Comparison of ENCODE assay signal across 29 mouse cellular contexts in genomic region chr1:75548871-75549270, GRCm38 (mm10). TPM values are rescaled to one million over a fixed set of nuclear protein-coding genes. Genes with fewer than 3 reads are reported as not detected.
DNase-seq lines count a peak whose midpoint lies in the region; ATAC-seq and TF ChIP-seq lines count a peak whose summit lies in the region.
"Had no signal": no experiment of that assay in that cellular context is flagged by ENCODE, and none has a peak within 500 bp of the region (broad histone marks: within the 10 kb centered on the region; RNA-seq: fewer than 3 reads in every experiment).

No protein-coding gene starts in this region.

- TF ChIP-seq POLR2A in heart, adult 2 months (IDR thresholded peaks at IDR 0.05; ENCODE audit: insufficient read depth, low read depth, low read length): no peak

- no peaks in the 10 kb centered on the region for H3K36me3 ChIP-seq in heart, adult 2 months (ENCODE audit: control insufficient read depth, insufficient read depth, low read length)
- H3K36me3 ChIP-seq in heart, embryonic 11.5 days (ENCODE audit: control insufficient read depth, insufficient read depth, low read length): peaks cover 7% of the 10 kb centered on the region
- peaks cover 32% of the 10 kb centered on the region for H3K36me3 ChIP-seq in heart, postnatal 0 days (replicated peaks; ENCODE audit: control insufficient read depth, insufficient read depth, low read length)
- H3K36me3 ChIP-seq: liver, embryonic 12.5 days had no signal

- TF ChIP-seq CTCF in heart, adult 2 months (IDR thresholded peaks at IDR 0.05): no peak
- TF ChIP-seq CTCF in heart, postnatal 0 days (IDR thresholded peaks at IDR 0.05; ENCODE audit: low read depth): no peak

- no peaks in the 10 kb centered on the region for H3K9me3 ChIP-seq in heart, embryonic 11.5 days (replicated peaks; ENCODE audit: control insufficient read depth, low read length)
- H3K9me3 ChIP-seq in heart, postnatal 0 days (replicated peaks; ENCODE audit: control insufficient read depth, low read length): no peaks in the 10 kb centered on the region
- H3K9me3 ChIP-seq: embryonic facial prominence, embryonic 12.5 days; forebrain, embryonic 12.5 days; hindbrain, embryonic 10.5 days; limb, embryonic 12.5 days; liver, embryonic 12.5 days; midbrain, embryonic 12.5 days; neural tube, embryonic 15.5 days had no signal

- H3K79me2 ChIP-seq in heart, adult 2 months (replicated peaks; ENCODE audit: control insufficient read depth, insufficient read depth, low read length): no peaks in the 10 kb centered on the region

- WGBS in heart, adult 2 months: 69% methylated on average over 17 of the region's 17 CpGs
- 82% methylated on average over 17 of the region's 17 CpGs for WGBS in heart, embryonic 11.5 days (ENCODE audit: insufficient replicate concordance)
- 77% methylated on average over 17 of the region's 17 CpGs for WGBS in heart, postnatal 0 days

- H3K4me3 ChIP-seq in heart, adult 2 months: no peak overlapping the region
- no peak overlapping the region for H3K4me3 ChIP-seq in heart, embryonic 11.5 days (ENCODE audit: low read depth, low read length)
- no peak overlapping the region for H3K4me3 ChIP-seq in heart, postnatal 0 days (ENCODE audit: low read depth, low read length)
- H3K4me3 ChIP-seq: embryonic facial prominence, embryonic 12.5 days; erythroblast, embryonic 14.5 days; forebrain, embryonic 12.5 days; gastrocnemius, adult 2 months; hindbrain, embryonic 10.5 days; layer of hippocampus, adult 2 months; limb, embryonic 12.5 days; liver, embryonic 12.5 days; midbrain, embryonic 12.5 days; neural tube, embryonic 15.5 days had no signal

- H3K4me2 ChIP-seq in heart, embryonic 11.5 days: no peak overlapping the region
- H3K4me2 ChIP-seq in heart, postnatal 0 days (ENCODE audit: low read depth, low read length): no peak overlapping the region
- H3K4me2 ChIP-seq: embryonic facial prominence, embryonic 12.5 days; forebrain, embryonic 12.5 days; limb, embryonic 12.5 days; liver, embryonic 12.5 days; midbrain, embryonic 12.5 days; neural tube, embryonic 15.5 days had no signal

- no peak overlapping the region for H3K9ac ChIP-seq in heart, adult 2 months (ENCODE audit: low read depth, low read length)
- H3K9ac ChIP-seq in heart, embryonic 11.5 days (ENCODE audit: low read depth, low read length): no peak overlapping the region
- H3K9ac ChIP-seq in heart, postnatal 0 days (replicated peaks; ENCODE audit: low read depth, low read length): no peak overlapping the region
- H3K9ac ChIP-seq: embryonic facial prominence, embryonic 12.5 days; forebrain, embryonic 12.5 days; limb, embryonic 12.5 days; liver, embryonic 12.5 days; midbrain, embryonic 12.5 days; neural tube, embryonic 15.5 days had no signal

- peak; percentile 70 for DNase-seq in adrenal gland, adult 2 months
- no peak for DNase-seq in adrenal gland, postnatal 10 days
- DNase-seq in heart, adult 2 months: no peak
- no peak for DNase-seq in heart, postnatal 0 days (ENCODE audit: low spot score)
- no peak for DNase-seq in heart, postnatal 14 days
- peak; percentile 13 for DNase-seq in ZHBTc4 (ENCODE audit: low read depth, low spot score)
- DNase-seq: cerebellum, adult 11 months; cerebellum, postnatal 10 days; kidney, postnatal 25 days; lung, adult 2 months; lung, postnatal 14 days; right cerebral cortex, adult 18-20 months; right cerebral cortex, postnatal 4 days; thymus, adult 18-20 months; thymus, postnatal 36 days had no signal

- H3K4me1 ChIP-seq in heart, adult 2 months (ENCODE audit: control insufficient read depth, insufficient read depth, low read length): peaks cover 4% of the 10 kb centered on the region
- peaks cover 15% of the 10 kb centered on the region for H3K4me1 ChIP-seq in heart, embryonic 11.5 days (ENCODE audit: control insufficient read depth, insufficient read depth, low read length)
- H3K4me1 ChIP-seq in heart, postnatal 0 days (ENCODE audit: control insufficient read depth, insufficient read depth): peaks cover 18% of the 10 kb centered on the region

- H3K27me3 ChIP-seq in heart, adult 2 months (ENCODE audit: control insufficient read depth, insufficient read depth, low read length): 0 out of 2 replicates have a peak, but pooled peaks cover 2% of the 10 kb centered on the region
- no peaks in the 10 kb centered on the region for H3K27me3 ChIP-seq in heart, embryonic 11.5 days (ENCODE audit: control insufficient read depth, insufficient read depth, low read length)
- H3K27me3 ChIP-seq in heart, postnatal 0 days (ENCODE audit: control insufficient read depth, insufficient read depth, low read length): no peaks in the 10 kb centered on the region
- H3K27me3 ChIP-seq: embryonic facial prominence, embryonic 12.5 days; forebrain, embryonic 12.5 days; limb, embryonic 12.5 days; midbrain, embryonic 12.5 days; neural tube, embryonic 15.5 days had no signal

- peak overlapping the region; percentile 75 for H3K27ac ChIP-seq in heart, adult 2 months
- H3K27ac ChIP-seq in heart, embryonic 11.5 days (ENCODE audit: low read depth, low read length): no peak overlapping the region
- peak overlapping the region; percentile 92 for H3K27ac ChIP-seq in heart, postnatal 0 days (ENCODE audit: low read depth)
- H3K27ac ChIP-seq: embryonic facial prominence, embryonic 12.5 days; forebrain, embryonic 12.5 days; gastrocnemius, adult 2 months; hindbrain, embryonic 10.5 days; layer of hippocampus, adult 2 months; limb, embryonic 12.5 days; liver, embryonic 12.5 days; midbrain, embryonic 12.5 days; neural tube, embryonic 15.5 days had no signal

- intact Hi-C loops in heart, adult 2 months (cut with DNase I): loop anchor here (2.0 to 5.0 kb wide), 2 partner anchors 42 to 48 kb away; partner anchors contain the start of genes Inha and Obsl1
- intact Hi-C loops in heart, postnatal 14 days (cut with DNase I): no loop called here

- ATAC-seq in heart, embryonic 11.5 days (replicated peaks; ENCODE audit: insufficient number of reproducible peaks, low FRiP score, low TSS enrichment): no peak
- no peak for ATAC-seq in heart, postnatal 0 days (ENCODE audit: insufficient read depth, low read depth)
- ATAC-seq: hindbrain, embryonic 16.5 days; intestine, postnatal 0 days; liver, embryonic 12.5 days had no signal

- no peak for TF ChIP-seq EP300 in heart, adult 2 months (IDR thresholded peaks at IDR 0.05; ENCODE audit: insufficient read depth, low read depth, low read length)
- no peak for TF ChIP-seq EP300 in heart, postnatal 0 days (IDR thresholded peaks at IDR 0.05; ENCODE audit: low read depth)

RNA-seq across cellular contexts. Expression of gene Slc4a3, which starts 2.8 kb away (rescaled TPM):
- total RNA-seq in adrenal gland, adult 2 months (2021): 100 to 1,000 TPM in 1 of 2 experiments, 10 to 100 TPM in 1; 90.4 to 111 TPM
- 340 and 381 TPM in 2 replicates for polyA plus RNA-seq in adrenal gland, adult 2 months (2012; rRNA removed)
- 10 to 100 TPM; 44.3 to 68.8 TPM for total RNA-seq in adrenal gland, postnatal 10 days (2021)
- 100 to 1,000 TPM; 241 to 300 TPM for total RNA-seq in heart, adult 2 months (2021)
- 182 and 222 TPM in 2 replicates for polyA plus RNA-seq in heart, adult 2 months (2012; rRNA removed)
- polyA plus RNA-seq in heart, embryonic 11.5 days (2014; fragmentation: Nextera tagmentation; extraction: Ambion mirVana): 13.3 and 14.2 TPM in 2 replicates
- total RNA-seq in heart, postnatal 0 days (2014; rRNA removed; ENCODE audit: low replicate concordance): 114 and 136 TPM in 2 replicates
- 44.7 and 49.9 TPM in 2 replicates for polyA plus RNA-seq in heart, postnatal 0 days (2015; fragmentation: Nextera tagmentation; extraction: Ambion mirVana)
- total RNA-seq in heart, postnatal 14 days (2021): 100 to 1,000 TPM; 172 to 178 TPM
- total RNA-seq: megakaryocyte, adult 5-6 weeks had no signal
- polyA plus RNA-seq: erythroblast, embryonic 14.5 days had no signal

RNA-seq across cellular contexts. Expression of gene Stk11ip, which starts 27.5 kb away (rescaled TPM):
- total RNA-seq in adrenal gland, adult 2 months (2021): 10 to 100 TPM; 16.6 to 19.3 TPM
- 59.5 and 66.7 TPM in 2 replicates for polyA plus RNA-seq in adrenal gland, adult 2 months (2012; rRNA removed)
- total RNA-seq in adrenal gland, postnatal 10 days (2021): 10 to 100 TPM; 17.0 to 21.9 TPM
- total RNA-seq in heart, adult 2 months (2021): 1 to 10 TPM; 7.3 to 7.7 TPM
- polyA plus RNA-seq in heart, adult 2 months (2012; rRNA removed): 12.9 and 19.8 TPM in 2 replicates
- 9.1 and 11.6 TPM in 2 replicates for polyA plus RNA-seq in heart, embryonic 11.5 days (2014; fragmentation: Nextera tagmentation; extraction: Ambion mirVana)
- 16.4 and 18.4 TPM in 2 replicates for total RNA-seq in heart, postnatal 0 days (2014; rRNA removed; ENCODE audit: low replicate concordance)
- polyA plus RNA-seq in heart, postnatal 0 days (2015; fragmentation: Nextera tagmentation; extraction: Ambion mirVana): 7.3 and 8.3 TPM in 2 replicates
- 10 to 100 TPM; 10.3 to 13.9 TPM for total RNA-seq in heart, postnatal 14 days (2021)

RNA-seq across cellular contexts. Expression of gene Inha, which starts 42.0 kb away (rescaled TPM):
- total RNA-seq in adrenal gland, adult 2 months (2021): 10 to 100 TPM; 15.0 to 38.5 TPM
- polyA plus RNA-seq in adrenal gland, adult 2 months (2012; rRNA removed): 193 and 227 TPM in 2 replicates
- total RNA-seq in adrenal gland, postnatal 10 days (2021): 10 to 100 TPM; 47.4 to 78.9 TPM
- total RNA-seq in heart, adult 2 months (2021): 1 to 10 TPM; 4.1 to 4.3 TPM
- polyA plus RNA-seq in heart, adult 2 months (2012; rRNA removed): 17.0 and 20.4 TPM in 2 replicates
- 4.0 and 4.8 TPM in 2 replicates for polyA plus RNA-seq in heart, embryonic 11.5 days (2014; fragmentation: Nextera tagmentation; extraction: Ambion mirVana)
- total RNA-seq in heart, postnatal 0 days (2014; rRNA removed; ENCODE audit: low replicate concordance): 5.7 and 8.2 TPM in 2 replicates
- 6.4 and 7.3 TPM in 2 replicates for polyA plus RNA-seq in heart, postnatal 0 days (2015; fragmentation: Nextera tagmentation; extraction: Ambion mirVana)
- 1 to 10 TPM; 6.0 to 7.8 TPM for total RNA-seq in heart, postnatal 14 days (2021)
- total RNA-seq: megakaryocyte, adult 5-6 weeks had no signal
- polyA plus RNA-seq: erythroblast, embryonic 14.5 days had no signal

RNA-seq across cellular contexts. Expression of gene Obsl1, which starts 42.6 kb away (rescaled TPM):
- 10 to 100 TPM; 35.9 to 56.6 TPM for total RNA-seq in adrenal gland, adult 2 months (2021)
- polyA plus RNA-seq in adrenal gland, adult 2 months (2012; rRNA removed): 81.5 and 101 TPM in 2 replicates
- total RNA-seq in adrenal gland, postnatal 10 days (2021): 100 to 1,000 TPM in 1 of 2 experiments, 10 to 100 TPM in 1; 95.2 to 118 TPM
- total RNA-seq in heart, adult 2 months (2021): 100 to 1,000 TPM; 117 to 131 TPM
- polyA plus RNA-seq in heart, adult 2 months (2012; rRNA removed): 87.8 and 119 TPM in 2 replicates
- polyA plus RNA-seq in heart, embryonic 11.5 days (2014; fragmentation: Nextera tagmentation; extraction: Ambion mirVana): 98.8 and 102 TPM in 2 replicates
- 293 and 367 TPM in 2 replicates for total RNA-seq in heart, postnatal 0 days (2014; rRNA removed; ENCODE audit: low replicate concordance)
- polyA plus RNA-seq in heart, postnatal 0 days (2015; fragmentation: Nextera tagmentation; extraction: Ambion mirVana): 45.8 and 46.8 TPM in 2 replicates
- 100 to 1,000 TPM; 166 to 172 TPM for total RNA-seq in heart, postnatal 14 days (2021)
- total RNA-seq: megakaryocyte, adult 5-6 weeks had no signal

Comparison
In these comparisons a context has a peak if more than half of its experiments do, and no peak if none do; other contexts are left out.
1. DNase-seq: peak in adrenal gland, adult 2 months (single experiment) and ZHBTc4 (single experiment); none in adrenal gland, postnatal 10 days (single experiment), heart, adult 2 months (0 of 2), heart, postnatal 0 days (single experiment) and heart, postnatal 14 days (0 of 2).